Mouse (Mus musculus): ENCODE measurements at regions not wholly inside any gene's neighbourhood (a gene's known extent, or its start where the extent isn't known, plus 50 kb on each side); places are given as distances from the start of the nearest gene placed in this dataset.

GRCm38 (mm10) chr14:19041984-19042760 is 148.1 kb upstream of the Ube2e2 start:
- peak; percentile 93 for TF ChIP-seq CTCF (IDR thresholded peaks at IDR 0.05; ENCODE audit: borderline replicate concordance, extremely low read depth, insufficient read depth, insufficient read length)
- no peak for TF ChIP-seq POLR2A (IDR thresholded peaks at IDR 0.05; ENCODE audit: borderline replicate concordance, extremely low read depth, insufficient read depth, insufficient read length, poor library complexity, severe bottlenecking)

Measured in brain, embryonic 14.5 days (tissue).